Mouse (Mus musculus): ENCODE data around the gene Creb3l1.

The Creb3l1 gene

DNA sequence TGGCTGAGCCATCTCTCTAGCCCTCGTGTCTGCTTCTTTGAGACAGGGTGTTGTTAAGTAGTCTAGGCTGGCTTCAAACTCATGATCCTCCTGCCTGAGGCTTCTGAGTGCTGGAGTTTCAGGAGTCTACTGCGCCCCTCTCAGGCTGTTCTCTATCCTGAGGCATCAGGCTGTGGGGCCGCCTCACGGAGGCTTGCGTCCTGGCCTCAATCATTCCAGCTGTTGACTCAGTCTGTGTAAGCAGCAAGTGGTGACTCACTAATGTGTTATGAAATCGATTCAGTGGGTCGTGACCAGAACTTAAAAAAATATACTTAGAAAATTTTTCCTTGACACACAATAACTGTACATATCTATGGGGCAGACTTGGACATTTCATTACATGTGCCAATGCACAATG, 19.7 kb downstream of the Creb3l1 start:
- DNase-seq (ENCODE audit: low spot score): no peak

DNA sequence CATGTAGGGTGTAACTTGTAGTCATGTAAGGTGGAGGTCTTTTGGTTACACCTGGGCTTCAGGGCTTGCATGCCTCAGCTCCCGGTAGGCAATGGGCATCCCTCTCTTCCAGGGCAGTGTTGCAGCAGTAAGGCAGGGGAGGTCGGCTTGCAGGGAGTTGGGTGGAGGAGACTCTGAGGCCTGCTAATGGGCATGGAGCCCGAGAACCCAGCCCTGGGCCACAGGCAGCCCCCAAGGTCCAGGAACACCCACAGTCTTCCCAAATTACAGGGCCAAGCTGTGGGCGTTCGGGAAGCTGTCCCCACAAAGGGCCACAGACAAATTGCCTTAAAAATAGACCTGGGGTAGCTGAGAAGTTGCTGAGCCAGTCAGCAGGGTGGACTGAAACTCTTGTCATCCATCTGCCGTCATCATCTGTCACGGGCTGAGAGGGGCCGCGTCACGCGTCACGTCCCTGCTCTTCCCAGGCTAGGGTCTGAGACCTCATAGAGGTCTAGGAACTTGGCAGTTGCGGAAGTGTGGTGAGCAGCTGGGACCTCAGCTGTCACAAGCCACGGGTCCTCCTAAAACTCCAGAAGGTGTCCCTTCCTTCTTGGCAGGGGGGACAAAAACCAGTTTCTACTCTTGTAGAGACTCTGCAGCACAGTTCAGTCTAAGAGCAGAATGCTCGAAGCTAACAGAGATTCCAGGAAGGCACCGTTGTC, 26.2 kb downstream of the Creb3l1 start:
- no peak for DNase-seq (ENCODE audit: low spot score)

DNA sequence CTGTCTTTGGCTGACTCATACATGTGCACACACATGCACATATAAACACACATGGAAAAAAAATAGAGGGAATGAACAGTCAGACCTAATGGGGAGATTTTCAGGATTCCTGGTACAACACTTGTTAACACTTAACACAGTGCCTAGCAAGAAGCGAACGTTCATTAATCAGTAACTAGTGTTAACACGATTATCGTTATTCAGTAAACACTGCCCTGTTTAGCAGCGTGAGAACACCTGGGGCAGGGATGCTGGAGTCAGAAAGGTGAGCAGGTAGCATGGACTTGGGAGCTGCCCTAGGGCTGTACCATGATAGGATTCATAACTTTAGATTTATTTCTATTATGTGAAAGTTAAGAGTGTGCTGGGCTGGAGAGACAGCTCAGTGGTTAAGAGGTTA, 28.3 kb downstream of the Creb3l1 start:
- no peak for DNase-seq (ENCODE audit: low spot score)

DNA sequence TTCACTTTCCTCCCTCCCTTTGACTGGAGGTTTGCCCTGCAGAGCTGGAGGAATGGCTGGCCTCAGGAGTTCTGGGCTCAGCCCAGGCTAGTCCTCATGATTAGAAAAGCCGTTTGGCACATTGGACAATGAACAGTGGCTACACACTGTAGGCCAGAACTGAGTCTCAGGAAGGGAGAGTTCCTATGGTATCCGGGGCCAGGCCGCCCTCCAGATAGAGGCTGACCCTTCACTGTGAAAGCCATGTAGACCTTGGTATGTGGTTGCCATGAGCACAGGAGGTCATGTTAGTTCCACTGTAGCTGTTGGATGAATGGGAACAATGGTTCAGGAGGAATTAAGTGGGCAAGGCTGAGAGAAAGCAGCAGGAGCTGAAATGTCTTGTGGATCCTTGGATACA, 30.9 kb downstream of the Creb3l1 start:
- no peak for DNase-seq (ENCODE audit: low spot score)

DNA sequence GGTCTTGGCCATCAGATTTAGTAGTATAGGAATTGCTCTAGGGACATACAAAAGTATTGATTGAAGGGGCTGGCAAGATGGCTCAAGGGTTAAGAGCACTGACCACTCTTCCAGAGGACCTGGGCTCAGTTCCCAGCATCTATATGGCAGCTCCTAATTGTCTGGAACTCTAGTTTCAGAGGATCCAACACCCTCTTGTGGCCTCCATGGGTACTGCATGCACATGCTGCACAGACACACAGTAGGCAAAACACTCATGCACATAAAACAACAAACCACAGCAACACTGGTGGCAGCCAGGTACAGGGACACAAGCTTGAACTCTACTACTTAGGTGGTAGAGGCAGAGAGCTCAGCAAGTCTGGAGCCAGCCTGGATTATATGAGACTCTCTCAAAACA, 34.6 kb downstream of the Creb3l1 start:
- DNase-seq (ENCODE audit: low spot score): peak; percentile 59

DNA sequence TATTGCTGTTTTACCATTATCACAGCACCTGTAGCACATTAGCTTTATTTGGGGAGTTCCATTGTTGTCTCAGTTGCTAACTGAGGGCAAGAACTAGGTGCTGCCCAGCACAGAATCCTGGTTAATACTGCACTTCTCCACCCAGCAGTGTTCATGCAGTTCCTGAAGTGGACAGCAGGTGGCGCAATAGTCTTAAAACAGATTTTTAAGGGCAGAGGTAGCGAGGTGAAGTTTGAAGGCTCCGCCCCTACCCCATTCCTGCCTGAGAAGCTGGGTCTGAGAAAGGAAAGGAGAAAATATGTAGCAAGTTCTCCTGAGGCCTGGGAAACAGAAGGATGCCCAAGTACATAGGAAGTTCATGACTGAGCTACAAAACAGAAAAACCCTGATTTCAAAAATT, 36.8 kb downstream of the Creb3l1 start:
- peak; percentile 95 for DNase-seq (ENCODE audit: low spot score)

DNA sequence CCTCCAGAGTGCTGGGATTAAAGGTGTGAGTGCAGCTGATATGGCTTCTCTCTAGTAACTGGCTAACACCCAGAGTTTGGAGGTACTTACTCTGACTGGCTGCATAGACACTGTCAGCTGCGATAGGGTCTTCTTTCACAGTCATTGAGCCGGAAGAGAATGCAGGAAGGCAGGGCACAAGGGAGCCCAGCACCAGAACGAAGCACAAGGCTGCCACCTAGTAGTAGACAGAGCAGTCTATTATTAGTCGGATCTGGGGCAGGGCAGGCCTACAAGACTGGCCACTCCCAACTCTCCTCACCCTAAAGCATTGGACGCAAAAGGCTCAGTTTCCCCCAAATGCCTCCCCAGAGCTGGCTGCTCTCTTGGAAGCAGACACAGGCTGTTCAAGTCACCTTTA, 38.2 kb downstream of the Creb3l1 start:
- DNase-seq (ENCODE audit: low spot score): no peak

DNA sequence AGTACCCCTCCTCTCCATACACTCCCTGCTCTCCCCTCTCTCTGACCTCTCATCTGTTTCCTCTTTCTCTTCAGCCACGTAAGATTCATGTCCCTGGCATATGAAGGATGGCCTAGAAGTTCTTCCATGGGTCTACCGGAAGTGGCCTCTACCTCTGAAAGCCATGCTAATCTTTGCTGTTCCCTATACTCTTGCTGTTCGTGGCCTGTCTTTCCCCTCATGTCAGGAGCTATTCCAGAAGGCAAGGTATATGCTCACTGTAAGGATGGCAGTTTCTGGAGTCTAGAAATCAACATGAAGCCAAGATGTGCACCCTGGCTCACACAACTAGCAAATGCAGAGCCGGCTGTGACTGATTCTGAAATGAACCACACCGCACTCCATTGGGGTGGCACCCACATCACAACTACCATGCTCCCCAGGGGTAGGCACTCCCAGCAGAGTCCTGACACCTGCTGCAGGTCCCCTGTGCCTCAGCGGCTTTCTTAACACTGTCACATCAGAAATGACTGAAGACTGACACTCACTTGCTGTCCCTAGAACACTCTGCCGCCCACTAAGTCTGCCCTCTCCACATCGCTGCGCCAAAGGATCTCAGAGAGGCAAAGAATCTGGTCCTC, 39.3 kb downstream of the Creb3l1 start:
- DNase-seq (ENCODE audit: low spot score): no peak

DNA sequence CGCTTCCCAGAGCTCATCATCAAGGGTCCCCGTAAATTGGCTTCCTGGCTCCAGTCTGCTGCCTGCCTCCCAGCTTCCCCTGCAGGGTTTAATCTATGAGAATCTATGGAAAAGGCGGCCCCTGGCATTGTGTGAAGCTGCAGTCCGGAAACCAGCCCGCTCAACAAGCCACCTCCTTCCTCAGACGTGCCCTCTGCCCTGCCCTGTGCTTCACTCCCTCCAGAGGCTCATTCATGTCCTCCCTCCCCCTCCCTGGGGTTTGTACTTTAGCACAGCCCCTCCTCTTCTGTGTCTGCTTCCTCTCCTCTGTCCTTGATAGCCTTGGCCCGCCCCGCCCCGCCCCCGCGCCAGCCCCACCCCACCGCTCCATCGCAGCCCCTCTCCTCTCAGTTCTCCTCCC, 39.9 kb downstream of the Creb3l1 start:
- DNase-seq (ENCODE audit: low spot score): peak; percentile 64

DNA sequence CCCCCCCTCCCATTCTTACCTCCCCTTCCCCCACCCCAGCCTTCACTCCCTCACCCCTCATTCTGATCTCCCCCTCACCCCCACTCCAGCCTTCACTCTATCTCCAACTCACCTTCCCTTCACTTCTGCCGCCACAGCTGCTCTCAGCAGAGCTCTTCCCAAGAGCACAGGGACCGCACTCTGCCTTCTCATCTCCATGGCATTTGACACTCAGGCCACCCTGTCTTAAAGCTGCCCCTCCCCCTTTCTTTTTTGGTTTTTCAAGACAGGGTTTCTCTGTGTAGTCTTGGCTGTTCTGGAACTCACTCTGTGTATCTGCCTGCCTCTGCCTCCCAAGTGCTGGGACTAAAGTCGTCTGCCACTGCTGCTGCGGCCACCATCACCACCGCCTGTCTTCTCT, 43.5 kb downstream of the Creb3l1 start:
- DNase-seq (ENCODE audit: low spot score): no peak

DNA sequence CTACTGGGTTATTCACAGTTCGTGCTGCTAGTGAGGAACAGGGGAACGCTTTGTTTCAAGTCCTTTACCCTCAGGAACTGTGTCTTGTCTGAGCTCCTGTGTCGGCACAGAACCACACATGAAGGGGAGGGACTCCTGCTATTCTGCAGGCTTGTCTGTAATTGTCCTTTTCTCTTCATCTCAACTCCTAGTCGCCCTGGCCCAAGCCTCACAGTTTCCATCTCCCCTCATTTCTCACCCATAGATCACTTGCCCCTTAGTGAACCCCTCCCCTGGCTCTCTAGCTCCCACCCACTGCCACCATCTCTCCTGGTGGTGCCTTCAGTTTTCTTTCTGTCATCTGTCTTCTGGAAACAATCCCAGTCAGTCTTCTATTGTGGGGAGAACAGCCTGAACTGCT, 44.1 kb downstream of the Creb3l1 start:
- no peak for DNase-seq (ENCODE audit: low spot score)

DNA sequence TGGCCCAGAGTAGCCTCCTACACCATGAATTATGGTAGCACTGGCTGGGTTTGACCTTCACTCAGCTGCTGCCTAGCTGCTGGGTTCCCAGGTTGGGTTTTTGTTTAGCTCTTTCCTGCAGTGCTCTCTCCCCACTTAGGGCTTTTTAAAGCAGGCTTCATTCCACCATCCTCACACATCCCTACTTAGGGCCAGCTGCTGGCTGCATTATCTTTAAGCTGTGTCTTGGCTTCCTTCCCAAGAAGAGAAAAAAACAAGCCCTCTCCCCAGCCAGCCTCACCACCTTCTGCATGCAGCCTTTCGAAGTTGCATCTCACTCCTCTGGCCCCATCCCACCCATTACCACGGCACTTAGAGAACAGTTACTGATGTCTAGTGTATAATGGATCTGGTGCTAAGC, 45.8 kb downstream of the Creb3l1 start:
- DNase-seq (ENCODE audit: low spot score): no peak

DNA sequence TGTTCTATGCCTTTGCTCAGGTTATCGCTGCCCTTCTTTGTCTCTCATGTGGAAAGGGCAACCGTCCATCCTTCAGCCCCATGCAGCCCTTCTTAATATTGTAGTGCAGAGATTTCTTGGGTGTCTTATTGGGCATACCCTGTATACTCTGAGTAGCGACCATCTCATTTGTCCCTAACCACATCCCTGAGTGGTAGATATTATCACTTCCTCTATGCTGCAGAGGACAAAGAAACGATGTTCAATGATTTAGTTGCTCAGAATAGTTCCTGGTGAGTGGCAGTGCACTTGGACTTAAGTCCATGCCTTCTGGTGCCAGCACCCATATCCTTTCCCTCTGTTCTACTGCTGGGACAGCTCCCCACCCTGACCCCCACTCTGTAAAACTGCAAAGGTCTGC, 46.3 kb downstream of the Creb3l1 start:
- no peak for DNase-seq (ENCODE audit: low spot score)

DNA sequence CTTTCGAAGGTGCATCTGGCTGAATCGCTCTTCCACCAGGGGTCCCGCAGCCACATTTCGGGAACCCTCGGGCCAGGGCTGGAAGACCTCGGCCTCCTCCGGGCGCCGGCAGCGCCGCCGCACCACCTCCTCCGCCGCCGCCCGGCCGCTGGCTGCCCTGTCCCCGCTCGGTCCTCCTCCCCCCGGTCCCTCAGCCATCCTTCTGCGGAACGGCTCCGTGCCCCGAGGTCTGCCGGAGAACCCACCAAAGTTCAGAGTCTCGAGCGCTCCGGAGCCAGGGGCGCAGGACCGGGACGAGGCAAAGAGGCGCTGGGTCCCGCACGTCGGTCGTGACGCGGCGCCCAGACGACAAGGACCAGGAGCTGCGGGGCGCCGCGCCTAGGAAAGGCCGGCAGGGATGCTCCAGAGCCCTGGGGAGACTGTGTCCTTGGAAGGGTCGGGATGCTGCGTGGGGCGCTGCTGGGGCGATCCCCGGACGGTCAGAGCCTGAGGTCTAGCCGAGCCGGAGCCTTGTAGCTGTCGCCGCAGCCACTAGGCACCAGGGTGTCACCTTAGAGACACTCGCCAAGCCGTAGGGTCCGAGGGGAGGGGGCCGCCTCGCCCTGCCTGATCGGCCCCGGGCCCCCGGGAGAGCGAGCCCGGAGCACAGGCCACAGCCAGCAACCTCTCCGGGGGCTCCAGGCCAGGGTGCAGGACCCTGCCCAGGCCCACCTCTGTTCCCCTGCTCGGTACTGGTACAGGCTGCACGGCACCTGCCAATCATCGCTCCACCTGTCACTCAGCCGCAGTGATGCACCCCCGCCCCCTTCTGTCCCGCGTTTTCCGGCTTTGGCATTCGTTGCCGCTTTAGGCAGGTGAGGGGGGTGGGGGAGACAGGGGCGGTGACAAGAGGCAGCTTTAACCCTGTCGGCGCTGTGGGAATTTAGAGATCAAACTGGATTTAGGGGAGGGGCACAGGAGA, 48.4 kb downstream of the Creb3l1 start, which contains the start of gene Dgkz:
Gene Dgkz (minus strand): TSS at position 284 of the 961 bp plus-strand sequence.
- DNase-seq (ENCODE audit: low spot score): no peak

DNA sequence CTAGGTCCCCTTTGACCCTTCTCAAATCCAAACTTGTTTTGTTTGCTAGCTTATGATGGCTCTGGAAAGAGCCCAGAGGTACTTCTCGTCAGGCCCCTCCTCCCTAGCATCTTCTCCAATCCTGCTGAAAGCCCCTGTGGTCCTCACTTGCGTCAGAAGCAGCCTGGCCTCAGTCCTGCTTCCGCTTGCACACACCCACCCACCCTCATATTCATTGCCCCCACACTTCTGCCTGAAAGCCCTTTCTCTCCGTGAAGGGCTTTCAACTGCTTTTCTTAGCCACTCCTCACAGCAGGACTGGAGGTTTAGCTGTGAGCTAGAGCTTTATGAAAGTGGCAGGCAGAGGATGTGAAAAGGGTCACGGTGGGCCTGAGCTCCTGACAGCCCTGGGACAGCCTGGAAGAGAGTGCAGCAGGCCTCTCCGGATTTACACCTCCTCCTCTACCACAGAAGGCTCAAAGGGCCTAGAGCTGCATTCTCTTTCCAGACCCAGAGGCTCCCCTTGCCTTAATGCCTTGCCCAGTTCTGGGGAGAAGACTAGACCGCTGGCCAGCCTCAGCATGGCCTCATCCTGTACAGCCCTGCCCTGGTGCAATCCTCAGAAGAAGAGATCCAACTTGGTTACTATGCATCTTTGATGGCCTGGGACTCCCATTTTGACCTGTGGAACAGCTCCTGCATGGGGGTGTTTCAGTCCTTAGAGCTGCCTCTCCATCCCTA, 50.7 kb downstream of the Creb3l1 start:
- DNase-seq (ENCODE audit: low spot score): no peak

DNA sequence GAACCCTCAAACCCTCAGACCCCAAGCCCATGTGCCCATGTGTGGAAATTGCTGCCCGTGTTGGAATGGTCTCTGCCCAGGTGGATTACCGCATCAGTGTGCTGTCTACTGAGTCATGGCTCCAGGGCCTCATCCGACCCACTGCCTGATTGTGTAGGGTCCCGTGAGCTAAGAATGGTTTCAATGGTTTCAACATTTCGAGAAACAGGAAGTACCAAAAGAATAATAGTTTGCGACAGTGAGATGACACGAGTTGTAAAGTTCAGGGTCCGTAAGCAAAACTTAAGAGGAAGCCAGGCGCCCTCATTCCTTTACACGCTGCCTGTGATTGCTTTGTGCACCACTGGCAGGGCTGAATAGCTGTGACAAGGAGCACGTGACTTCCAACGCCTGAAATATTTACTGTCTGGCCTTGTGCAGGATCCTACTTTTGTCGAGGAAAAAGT, 52.2 kb downstream of the Creb3l1 start:
- no peak for DNase-seq (ENCODE audit: low spot score)

DNA sequence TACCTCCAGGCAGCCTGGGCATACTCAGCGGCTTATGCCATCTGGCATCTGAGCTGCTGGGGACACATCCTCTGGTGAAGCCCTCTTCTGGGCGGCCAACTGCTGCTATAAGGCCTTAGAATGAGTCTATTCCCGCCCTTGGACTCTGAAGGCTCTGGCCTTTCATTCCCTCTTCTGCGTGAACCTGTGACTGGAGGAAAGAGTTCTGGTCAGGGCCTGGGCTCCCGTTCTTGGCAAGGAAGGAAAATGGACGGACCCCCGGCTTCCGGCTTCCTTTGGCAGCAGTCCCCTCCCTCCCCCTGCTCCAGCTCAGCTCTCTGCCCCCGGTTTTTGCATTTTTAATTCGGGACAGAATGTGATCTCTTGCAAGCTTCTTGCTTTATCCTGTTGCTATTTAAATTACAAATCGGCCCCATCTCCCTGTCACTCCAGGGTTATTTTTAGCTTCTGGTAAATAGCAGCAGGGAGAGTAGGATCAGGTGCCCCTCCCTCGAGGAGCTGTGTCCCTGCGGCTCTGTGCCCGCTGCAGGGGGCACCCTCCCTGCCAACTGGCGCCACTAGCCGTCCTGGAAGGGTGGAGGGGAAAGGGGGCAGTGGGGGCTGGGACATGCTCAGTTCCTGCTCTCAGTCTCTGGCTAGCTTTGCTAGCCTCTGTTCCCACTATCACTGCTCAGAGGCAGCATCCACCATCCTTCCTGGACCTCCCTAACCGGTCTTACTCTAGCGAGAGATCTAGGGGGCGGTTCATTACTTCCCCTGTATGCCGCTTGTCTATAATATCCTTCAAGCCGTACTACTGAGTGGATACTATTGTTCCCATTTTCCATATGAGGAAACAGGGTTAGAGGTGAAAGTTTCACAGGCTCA, 52.8 kb downstream of the Creb3l1 start:
- DNase-seq (ENCODE audit: low spot score): no peak

DNA sequence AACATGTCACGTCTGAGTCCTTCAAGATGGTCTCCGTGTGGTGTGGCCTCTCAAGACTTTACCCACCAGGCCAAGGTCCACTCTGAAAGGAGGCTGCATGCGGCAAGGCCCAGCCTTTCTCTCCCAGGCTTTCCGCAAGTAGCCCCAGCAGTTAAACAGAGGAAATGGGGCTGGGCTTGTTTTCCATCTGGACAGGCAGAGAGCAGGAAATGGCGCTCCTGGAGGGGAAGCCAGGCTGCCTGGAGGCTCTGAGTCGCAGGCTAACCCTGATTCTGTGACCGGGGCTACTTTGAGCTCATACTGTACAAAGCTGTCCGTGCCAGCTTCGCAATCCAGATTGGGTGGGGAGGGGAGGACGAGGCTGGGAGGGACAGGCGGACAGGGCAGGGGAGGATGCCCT, 56.3 kb downstream of the Creb3l1 start:
- no peak for DNase-seq (ENCODE audit: low spot score)

DNA sequence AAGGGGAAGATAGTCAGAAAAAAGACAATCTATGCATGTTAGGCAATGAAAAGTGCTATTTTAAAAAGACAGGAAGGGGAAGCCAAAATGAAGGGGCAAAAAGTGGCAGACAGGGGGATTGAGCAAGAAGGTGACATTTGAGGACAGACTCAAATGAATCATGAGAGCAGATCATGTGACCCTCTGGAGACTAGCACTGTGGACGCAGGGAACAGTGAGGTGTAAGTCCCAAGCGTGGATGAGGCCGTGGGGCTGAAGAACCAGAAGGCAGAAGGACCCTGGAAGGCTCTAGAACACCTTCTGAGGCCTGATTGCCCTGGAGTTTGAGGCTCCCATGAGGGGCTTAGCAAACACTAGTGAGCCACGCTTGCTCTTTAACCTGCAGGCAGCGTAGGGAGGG, 57.9 kb downstream of the Creb3l1 start:
- no peak for DNase-seq (ENCODE audit: low spot score)

DNA sequence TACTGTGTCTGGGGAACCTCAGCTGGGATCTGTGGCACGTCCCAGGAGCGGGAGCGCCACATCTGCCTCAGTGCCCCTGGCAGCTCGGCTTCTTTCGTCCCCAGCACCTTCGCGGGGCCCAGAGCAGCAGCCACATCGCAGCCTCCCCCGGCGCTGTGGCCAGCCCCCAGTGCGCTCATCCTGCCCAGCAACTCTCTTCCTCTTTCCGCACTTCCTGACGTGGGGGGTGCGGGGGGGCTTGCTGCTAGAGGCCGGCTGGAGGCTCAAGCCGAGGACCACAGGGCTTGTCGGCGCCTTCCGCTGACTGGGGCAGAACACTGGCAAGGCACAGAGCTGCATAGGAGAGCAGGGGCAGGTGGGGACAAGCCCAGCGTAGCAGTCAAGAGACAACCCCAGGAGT, 58.9 kb downstream of the Creb3l1 start:
- no peak for DNase-seq (ENCODE audit: low spot score)

DNA sequence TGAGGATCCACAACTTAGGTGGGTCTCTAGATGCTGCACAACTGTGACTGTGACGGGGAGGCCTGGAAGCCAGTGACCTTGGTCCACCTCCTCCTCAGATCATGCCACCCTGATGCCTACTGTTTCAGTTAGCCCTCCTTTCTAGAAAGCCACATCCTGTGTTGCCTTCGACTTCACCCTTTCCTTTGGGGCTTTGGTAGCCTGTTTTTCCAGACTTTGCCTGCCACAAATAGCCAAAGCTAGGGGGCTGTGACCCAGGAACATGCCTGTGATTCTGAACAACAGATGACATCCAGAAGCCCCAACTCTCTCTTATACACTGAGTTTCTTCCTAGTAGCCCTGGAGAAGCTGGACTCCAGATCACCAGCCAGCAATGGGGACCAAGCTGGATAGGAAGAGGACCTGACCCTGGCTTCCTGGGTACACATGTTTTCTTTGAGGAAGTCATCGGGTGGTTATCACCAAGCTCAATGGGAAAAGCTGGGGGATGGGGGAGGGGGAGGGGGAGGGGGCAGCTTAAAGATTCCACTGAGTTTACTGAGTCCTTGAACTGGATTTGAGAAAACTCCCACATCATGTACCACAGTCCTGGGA, 59.6 kb downstream of the Creb3l1 start:
- DNase-seq (ENCODE audit: low spot score): no peak

All from testis, postnatal 10 days (tissue).